In the genomic region with DNA sequence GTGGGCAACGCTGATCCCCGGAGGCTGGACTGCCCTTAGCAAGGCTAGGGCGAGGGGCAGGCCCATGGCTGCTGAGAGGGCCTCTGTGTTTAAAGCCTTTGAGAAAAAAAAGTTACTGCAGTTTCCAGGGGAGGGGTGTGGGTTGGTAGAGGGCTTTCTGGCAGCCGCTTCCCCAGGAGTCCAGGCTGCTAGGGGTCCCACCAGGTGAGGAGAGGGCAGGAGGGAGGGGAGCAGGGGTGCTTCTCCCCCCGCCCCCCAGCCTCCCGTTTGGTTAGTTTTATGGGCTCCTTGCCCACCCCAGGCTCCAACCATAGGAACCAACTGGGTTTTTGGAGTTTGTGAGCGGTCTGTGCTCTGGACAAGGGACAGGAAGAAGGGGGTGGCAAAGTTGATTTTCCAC, we compare ENCODE assay signal across 15 mouse cellular contexts. TPM values are rescaled to one million over a fixed set of nuclear protein-coding genes. Genes with fewer than 3 reads are reported as not detected.
DNase-seq lines count a peak whose midpoint lies in the region; ATAC-seq and TF ChIP-seq lines count a peak whose summit lies in the region.
"Had no signal": no experiment of that assay in that cellular context is flagged by ENCODE, and none has a peak within 500 bp of the region (broad histone marks: within the 10 kb centered on the region; RNA-seq: fewer than 3 reads in every experiment).

No protein-coding gene starts in this region.

- no peaks in the 10 kb centered on the region for H3K79me2 ChIP-seq in myocyte (ENCODE audit: control insufficient read depth, insufficient read depth)

- peak overlapping the region; percentile 68 for H3K9ac ChIP-seq in liver, embryonic 11.5 days (ENCODE audit: low read depth, low read length)
- H3K9ac ChIP-seq in limb, embryonic 12.5 days (replicated peaks): no peak overlapping the region
- H3K9ac ChIP-seq: lung, embryonic 14.5 days had no signal

- H3K36me3 ChIP-seq in liver, embryonic 11.5 days (ENCODE audit: control insufficient read depth, insufficient read depth, low read length): no peaks in the 10 kb centered on the region
- peaks cover 22% of the 10 kb centered on the region for H3K36me3 ChIP-seq in limb, embryonic 12.5 days
- no peaks in the 10 kb centered on the region for H3K36me3 ChIP-seq in myocyte (ENCODE audit: control insufficient read depth, insufficient read depth)

- H3K9me3 ChIP-seq in liver, embryonic 11.5 days (ENCODE audit: control insufficient read depth, low read length): no peaks in the 10 kb centered on the region
- H3K9me3 ChIP-seq in limb, embryonic 12.5 days: no peaks in the 10 kb centered on the region

- peak; percentile 29 to 39 for DNase-seq in cerebellum, postnatal 14 days
- DNase-seq in cerebellum, adult 11-12 months: no peak
- DNase-seq in liver, embryonic 11.5 days (ENCODE audit: low spot score): no peak
- no peak for DNase-seq in liver
- no peak for DNase-seq in spleen, postnatal 36 days (ENCODE audit: low spot score in 2 of 2)
- DNase-seq in heart, adult 8-10 months (ENCODE audit: low spot score): no peak
- DNase-seq: adrenal gland, adult 8-10 months; heart, adult 18-20 months; heart, postnatal 14 days; kidney, postnatal 10 days; spleen, adult 18-20 months had no signal

- WGBS in liver, embryonic 11.5 days: 60% methylated on average over 7 of the region's 7 CpGs
- 18% methylated on average over 7 of the region's 7 CpGs for WGBS in limb, embryonic 12.5 days

- H3K4me2 ChIP-seq in liver, embryonic 11.5 days: peak overlapping the region; percentile 74
- H3K4me2 ChIP-seq in limb, embryonic 12.5 days: peak overlapping the region; percentile 52
- H3K4me2 ChIP-seq in myocyte (ENCODE audit: low read depth): peak overlapping the region; percentile 50

- H3K4me1 ChIP-seq in liver, embryonic 11.5 days (replicated peaks; ENCODE audit: control insufficient read depth, insufficient read depth, low read length): peaks cover 36% of the 10 kb centered on the region
- peaks cover 21% of the 10 kb centered on the region for H3K4me1 ChIP-seq in limb, embryonic 12.5 days (replicated peaks)

- H3K27ac ChIP-seq in liver, embryonic 11.5 days (ENCODE audit: low read depth, low read length): peak overlapping the region; percentile 70; the same call in 1 of the 2 replicates
- H3K27ac ChIP-seq in limb, embryonic 12.5 days: peak overlapping the region; percentile 74

- ATAC-seq in liver, embryonic 11.5 days (replicated peaks; ENCODE audit: low FRiP score): no peak
- peak; percentile 67; the same call in 1 of the 2 replicates for ATAC-seq in limb, embryonic 12.5 days (ENCODE audit: insufficient number of reproducible peaks, insufficient read depth, low FRiP score, low TSS enrichment, low read depth)

- peaks cover 5% of the 10 kb centered on the region; the same call in 1 of the 2 replicates for H3K27me3 ChIP-seq in liver, embryonic 11.5 days (replicated peaks; ENCODE audit: control insufficient read depth, insufficient read depth, low read length)
- 0 out of 2 replicates have a peak, but pooled peaks cover 5% of the 10 kb centered on the region for H3K27me3 ChIP-seq in limb, embryonic 12.5 days
- H3K27me3 ChIP-seq in myocyte (ENCODE audit: control insufficient read depth, insufficient read depth, insufficient read length): no peaks in the 10 kb centered on the region

- H3ac ChIP-seq in myocyte (ENCODE audit: control insufficient read depth, insufficient read length): no peak overlapping the region

- no peak overlapping the region for H3K4me3 ChIP-seq in liver, embryonic 11.5 days (ENCODE audit: low read depth, low read length)
- 0 out of 2 replicates have a peak overlapping the region, but pooled peaks have one; percentile 4 for H3K4me3 ChIP-seq in limb, embryonic 12.5 days (replicated peaks)
- H3K4me3 ChIP-seq in myocyte: no peak overlapping the region

- no peak for TF ChIP-seq POLR2A in myocyte (IDR thresholded peaks at IDR 0.05; ENCODE audit: insufficient read length, low read depth)

TF ChIP-seq in myocyte, 11 proteins besides CTCF, POLR2A, EP300 and RAD21:
- TF ChIP-seq MYOG (IDR thresholded peaks at IDR 0.05; ENCODE audit: control insufficient read depth in 1 of 3, insufficient read depth in 1 of 3, insufficient read length in 2 of 3, low read depth in 2 of 3) (no peak), POLR2AphosphoS2 (IDR thresholded peaks at IDR 0.05; ENCODE audit: insufficient read length, low read depth) (no peak), CEBPB (IDR thresholded peaks at IDR 0.05; ENCODE audit: insufficient read depth, poor library complexity, severe bottlenecking) (no peak), SRF (IDR thresholded peaks at IDR 0.05; ENCODE audit: control insufficient read depth, insufficient read length, low read depth) (no peak), USF1 (IDR thresholded peaks at IDR 0.05; ENCODE audit: low read depth) (no peak), MYOD1 (IDR thresholded peaks at IDR 0.05; ENCODE audit: control insufficient read depth in 1 of 3, insufficient read length in 2 of 3, low read depth in 2 of 3) (no peak), TCF3 (IDR thresholded peaks at IDR 0.05; ENCODE audit: insufficient read length, low read depth) (no peak), MAX (IDR thresholded peaks at IDR 0.05; ENCODE audit: low read depth) (no peak), REST (IDR thresholded peaks at IDR 0.05; ENCODE audit: insufficient read depth, insufficient read length) (no peak), TCF12 (IDR thresholded peaks at IDR 0.05; ENCODE audit: insufficient read depth, poor library complexity, severe bottlenecking) (no peak), E2F4 (IDR thresholded peaks at IDR 0.05; ENCODE audit: insufficient read depth) (no peak)

RNA-seq across cellular contexts. Expression of gene Zfhx2, which starts 30.3 kb away (rescaled TPM):
- 2.1 and 2.8 TPM in 2 replicates for polyA plus RNA-seq in liver, embryonic 11.5 days (2014; fragmentation: Nextera tagmentation; extraction: Ambion mirVana)
- polyA plus RNA-seq in limb, embryonic 12.5 days (2016; fragmentation: Nextera tagmentation; extraction: Ambion mirVana): 6.9 and 7.0 TPM in 2 replicates
- polyA plus RNA-seq in myocyte (2012; fragmentation: generic; extraction: Trizol): 0.98 TPM
- total RNA-seq in heart, adult 8-10 months (2022): 1 to 10 TPM; 4.8 to 5.6 (median 4.9) TPM

RNA-seq across cellular contexts. Expression of gene Thtpa, which starts 32.7 kb away (rescaled TPM):
- 10.5 and 12.6 TPM in 2 replicates for polyA plus RNA-seq in liver, embryonic 11.5 days (2014; fragmentation: Nextera tagmentation; extraction: Ambion mirVana)
- polyA plus RNA-seq in limb, embryonic 12.5 days (2016; fragmentation: Nextera tagmentation; extraction: Ambion mirVana): 24.0 and 24.2 TPM in 2 replicates
- polyA plus RNA-seq in myocyte (2012; fragmentation: generic; extraction: Trizol): 10.8 TPM
- 10 to 100 TPM; 11.5 to 17.0 (median 14.0) TPM for total RNA-seq in heart, adult 8-10 months (2022)

RNA-seq across cellular contexts. Expression of gene Ap1g2, which starts 44.5 kb away (rescaled TPM):
- 45.1 and 52.9 TPM in 2 replicates for polyA plus RNA-seq in liver, embryonic 11.5 days (2014; fragmentation: Nextera tagmentation; extraction: Ambion mirVana)
- 10.7 and 13.7 TPM in 2 replicates for polyA plus RNA-seq in limb, embryonic 12.5 days (2016; fragmentation: Nextera tagmentation; extraction: Ambion mirVana)
- 6.5 TPM for polyA plus RNA-seq in myocyte (2012; fragmentation: generic; extraction: Trizol)
- total RNA-seq in heart, adult 8-10 months (2022): 1 to 10 TPM; 2.7 to 4.5 (median 4.1) TPM

RNA-seq across cellular contexts. Expression of gene Ngdn, which starts 46.6 kb away (rescaled TPM):
- 87.0 and 95.6 TPM in 2 replicates for polyA plus RNA-seq in liver, embryonic 11.5 days (2014; fragmentation: Nextera tagmentation; extraction: Ambion mirVana)
- 84.3 and 85.3 TPM in 2 replicates for polyA plus RNA-seq in limb, embryonic 12.5 days (2016; fragmentation: Nextera tagmentation; extraction: Ambion mirVana)
- 39.4 TPM for polyA plus RNA-seq in myocyte (2012; fragmentation: generic; extraction: Trizol)
- 10 to 100 TPM; 22.3 to 31.5 (median 25.9) TPM for total RNA-seq in heart, adult 8-10 months (2022)

RNA-seq across cellular contexts. Expression of gene Jph4, which starts 54.9 kb away (rescaled TPM):
- polyA plus RNA-seq in liver, embryonic 11.5 days (2014; fragmentation: Nextera tagmentation; extraction: Ambion mirVana): 0.44 and 0.60 TPM in 2 replicates
- 0.69 and 0.78 TPM in 2 replicates for polyA plus RNA-seq in limb, embryonic 12.5 days (2016; fragmentation: Nextera tagmentation; extraction: Ambion mirVana)
- polyA plus RNA-seq in myocyte (2012; fragmentation: generic; extraction: Trizol): not detected
- under 1 TPM in 3 of 4 experiments, not detected in 1; 0.09 to 0.17 (median 0.09) TPM for total RNA-seq in heart, adult 8-10 months (2022)
- total RNA-seq: megakaryocyte progenitor cell, adult 5-6 weeks had no signal

Comparison
In these comparisons a context has a peak if more than half of its experiments do, and no peak if none do; other contexts are left out.
1. DNase-seq: peak in cerebellum, postnatal 14 days (2 of 2); none in cerebellum, adult 11-12 months (single experiment), liver, embryonic 11.5 days (single experiment), liver (single experiment), spleen, postnatal 36 days (0 of 2) and heart, adult 8-10 months (single experiment).
2. Peak in every context shown above with its lines, with median percentiles within 50 percentile points of each other: H3K4me2 ChIP-seq.